Mouse (Mus musculus): ENCODE measurements around the gene Ube2ql1. TPM values are rescaled to one million over a fixed set of nuclear protein-coding genes. Genes with fewer than 3 reads are reported as not detected.

The Ube2ql1 gene
- polyA plus RNA-seq, 1 experiment from 2014 or later: 0.21 TPM

- peak overlapping the region; percentile 57 for H3K4me3 ChIP-seq
- H3K27me3 ChIP-seq (replicated peaks): peaks cover 64% of the 10 kb centered on the region
- H3K27ac ChIP-seq: no peak overlapping the region
- WGBS (ENCODE audit: insufficient replicate concordance): 6% methylated on average over 29 of the region's 29 CpGs
- 0 out of 2 replicates have a peak, but pooled peaks cover 2% of the 10 kb centered on the region for H3K4me1 ChIP-seq
- H3K9me3 ChIP-seq (replicated peaks): no peaks in the 10 kb centered on the region
- ATAC-seq: no peak
- H3K4me2 ChIP-seq: peak overlapping the region; percentile 71
- H3K9ac ChIP-seq: no peak overlapping the region
- H3K36me3 ChIP-seq: no peaks in the 10 kb centered on the region
Observed at GRCm38 (mm10) chr13:69740331-69741285, 919 bp upstream of the Ube2ql1 start.

- WGBS (ENCODE audit: insufficient replicate concordance): 1% methylated on average over 78 of the region's 78 CpGs
- Histone ChIP-seq H3K4me2 (peak overlapping the region; percentile 71), H3K27me3 (replicated peaks) (peaks cover 77% of the 10 kb centered on the region), H3K9me3 (replicated peaks) (no peaks in the 10 kb centered on the region), H3K9ac (peak overlapping the region; percentile 17; the same call in 1 of the 2 replicates), H3K4me1 (0 out of 2 replicates have a peak, but pooled peaks cover 2% of the 10 kb centered on the region), H3K27ac (no peak overlapping the region), H3K4me3 (peak overlapping the region; percentile 57), H3K36me3 (no peaks in the 10 kb centered on the region)
- peak; percentile 51 for ATAC-seq
Observed at GRCm38 (mm10) chr13:69739091-69739758, 464 bp downstream of the Ube2ql1 start.

- Histone ChIP-seq H3K4me1 (0 out of 2 replicates have a peak, but pooled peaks cover 2% of the 10 kb centered on the region), H3K9ac (no peak overlapping the region), H3K36me3 (no peaks in the 10 kb centered on the region), H3K9me3 (replicated peaks) (no peaks in the 10 kb centered on the region), H3K27me3 (replicated peaks) (peaks cover 81% of the 10 kb centered on the region), H3K4me2 (peak overlapping the region; percentile 71), H3K4me3 (peak overlapping the region; percentile 57), H3K27ac (no peak overlapping the region)
- no peak for ATAC-seq
- WGBS (ENCODE audit: insufficient replicate concordance): 1% methylated on average over 40 of the region's 40 CpGs
Observed at GRCm38 (mm10) chr13:69738461-69738971, 1.2 kb downstream of the Ube2ql1 start.

DNA sequence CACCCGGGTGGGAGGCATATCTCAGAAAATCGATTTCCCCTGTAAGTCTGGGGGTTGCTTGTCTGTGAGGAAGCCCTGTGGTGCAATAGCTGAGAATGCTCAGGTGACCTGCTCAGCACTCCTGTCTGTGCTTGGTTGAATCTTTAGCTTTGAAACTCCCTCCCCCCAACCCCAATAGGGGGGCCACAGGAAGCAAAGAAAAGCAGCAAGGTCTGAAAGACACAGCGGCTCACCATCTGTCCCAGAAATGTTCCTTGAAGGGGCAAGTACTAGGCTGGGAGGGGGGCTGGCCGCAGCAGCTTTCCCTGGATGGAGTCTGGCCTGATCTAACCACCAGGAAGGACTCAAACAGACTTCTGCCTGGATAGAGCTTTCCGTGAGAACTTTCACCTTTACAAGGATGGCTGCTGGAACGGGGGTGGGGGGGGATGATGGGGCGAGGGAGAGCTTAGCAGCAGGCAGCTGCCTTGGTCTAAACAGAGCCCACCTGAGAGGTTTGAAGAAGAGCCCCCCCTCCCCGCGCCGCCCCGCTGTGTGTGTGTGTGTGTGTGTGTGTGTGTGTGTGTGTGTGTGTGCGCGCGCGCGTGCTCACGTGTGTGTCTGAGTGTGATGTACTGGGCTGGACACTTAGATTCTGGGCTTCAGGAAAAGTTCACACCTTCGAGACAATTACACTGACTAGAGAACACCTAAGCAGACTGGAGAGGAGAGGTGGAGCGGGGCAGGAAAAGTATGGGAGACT lies 2.1 kb downstream of the Ube2ql1 start:
- no peak for ATAC-seq
- no peaks in the 10 kb centered on the region for H3K36me3 ChIP-seq
- no peak overlapping the region for H3K9ac ChIP-seq
- H3K9me3 ChIP-seq (replicated peaks): no peaks in the 10 kb centered on the region
- no peak overlapping the region for H3K27ac ChIP-seq
- H3K27me3 ChIP-seq (replicated peaks): peaks cover 81% of the 10 kb centered on the region
- H3K4me3 ChIP-seq: peak overlapping the region; percentile 57
- H3K4me2 ChIP-seq: peak overlapping the region; percentile 71
- WGBS (ENCODE audit: insufficient replicate concordance): 17% methylated on average over 18 of the region's 19 CpGs
- 0 out of 2 replicates have a peak, but pooled peaks cover 2% of the 10 kb centered on the region for H3K4me1 ChIP-seq

- H3K27ac ChIP-seq: no peak overlapping the region
- 75% methylated on average over 6 of the region's 6 CpGs for WGBS (ENCODE audit: insufficient replicate concordance)
Observed at GRCm38 (mm10) chr13:69732636-69733035, 7.1 kb downstream of the Ube2ql1 start.

GRCm38 (mm10) chr13:69725376-69725775 lies 14.3 kb downstream of the Ube2ql1 start:
- Histone ChIP-seq H3K4me2 (no peak overlapping the region), H3K4me3 (no peak overlapping the region), H3K4me1 (no peaks in the 10 kb centered on the region), H3K9me3 (replicated peaks) (no peaks in the 10 kb centered on the region), H3K9ac (no peak overlapping the region), H3K27ac (no peak overlapping the region), H3K36me3 (no peaks in the 10 kb centered on the region), H3K27me3 (replicated peaks) (no peaks in the 10 kb centered on the region)
- WGBS (ENCODE audit: insufficient replicate concordance): 72% methylated on average over 3 of the region's 3 CpGs
- ATAC-seq: no peak

More at GRCm38 (mm10) chr13:69732636-69733035, 7.1 kb downstream of the Ube2ql1 start:
- no peak for ATAC-seq
- no peak overlapping the region for H3K4me3 ChIP-seq
- no peaks in the 10 kb centered on the region for H3K36me3 ChIP-seq
- no peaks in the 10 kb centered on the region for H3K9me3 ChIP-seq (replicated peaks)
- no peak overlapping the region for H3K9ac ChIP-seq
- H3K4me2 ChIP-seq: no peak overlapping the region
- H3K4me1 ChIP-seq: no peaks in the 10 kb centered on the region
- H3K27me3 ChIP-seq (replicated peaks): peaks cover 37% of the 10 kb centered on the region

- H3K36me3 ChIP-seq: no peaks in the 10 kb centered on the region
- no peaks in the 10 kb centered on the region for H3K4me1 ChIP-seq
- no peak for ATAC-seq
- no peak overlapping the region for H3K4me3 ChIP-seq
- 19% methylated on average over 6 of the region's 6 CpGs for WGBS (ENCODE audit: insufficient replicate concordance)
- no peak overlapping the region for H3K9ac ChIP-seq
- no peaks in the 10 kb centered on the region for H3K27me3 ChIP-seq (replicated peaks)
- H3K9me3 ChIP-seq (replicated peaks): no peaks in the 10 kb centered on the region
- H3K4me2 ChIP-seq: no peak overlapping the region
- no peak overlapping the region for H3K27ac ChIP-seq
Observed at GRCm38 (mm10) chr13:69721141-69721540, 18.5 kb downstream of the Ube2ql1 start.

DNA sequence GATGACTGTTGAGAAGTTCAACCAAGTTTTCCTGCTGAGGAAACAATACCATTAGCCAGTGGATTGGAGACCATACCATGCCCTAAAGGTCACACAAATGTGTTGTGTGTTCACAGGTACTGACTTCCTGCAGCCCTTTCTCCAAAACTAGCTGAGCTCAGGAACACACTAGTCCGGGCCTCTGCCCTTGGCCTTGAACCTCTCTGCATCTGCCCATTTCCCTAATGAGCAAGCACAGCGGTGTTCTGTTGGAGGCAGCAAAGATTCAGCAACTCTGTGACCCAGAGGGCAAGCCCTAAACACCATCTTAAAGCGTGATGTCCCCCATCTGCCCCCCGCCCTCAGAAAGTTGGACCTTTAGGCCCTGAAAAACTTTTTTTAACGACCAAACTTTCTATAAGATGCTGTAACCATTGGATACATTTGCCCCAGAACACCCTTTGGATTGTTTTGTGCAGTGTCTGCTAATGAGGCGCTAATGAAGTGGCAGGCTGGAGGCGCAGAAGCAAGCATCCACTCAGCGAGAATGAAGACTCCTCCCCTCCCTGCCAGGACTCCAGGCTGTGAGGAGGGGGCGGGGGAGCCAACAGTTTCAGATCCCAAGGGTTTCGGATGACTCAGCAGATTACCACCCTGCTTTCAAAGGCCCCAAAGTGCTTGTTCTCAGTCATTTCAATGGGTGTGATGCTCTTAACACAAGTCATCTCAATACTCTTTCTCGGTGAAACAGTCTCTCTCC lies 21.7 kb downstream of the Ube2ql1 start:
- no peaks in the 10 kb centered on the region for H3K27me3 ChIP-seq (replicated peaks)
- H3K4me3 ChIP-seq: no peak overlapping the region
- H3K4me1 ChIP-seq: no peaks in the 10 kb centered on the region
- WGBS (ENCODE audit: insufficient replicate concordance): 9% methylated on average over 11 of the region's 11 CpGs
- H3K9me3 ChIP-seq (replicated peaks): no peaks in the 10 kb centered on the region
- no peak overlapping the region for H3K9ac ChIP-seq
- H3K27ac ChIP-seq: no peak overlapping the region
- H3K36me3 ChIP-seq: no peaks in the 10 kb centered on the region
- ATAC-seq: no peak
- no peak overlapping the region for H3K4me2 ChIP-seq

- 82% methylated on average over 7 of the region's 7 CpGs for WGBS (ENCODE audit: insufficient replicate concordance)
- no peaks in the 10 kb centered on the region for H3K36me3 ChIP-seq
- no peaks in the 10 kb centered on the region for H3K27me3 ChIP-seq (replicated peaks)
- H3K9ac ChIP-seq: no peak overlapping the region
- no peaks in the 10 kb centered on the region for H3K9me3 ChIP-seq (replicated peaks)
- H3K27ac ChIP-seq: no peak overlapping the region
- H3K4me2 ChIP-seq: no peak overlapping the region
- peaks cover 8% of the 10 kb centered on the region; the same call in 1 of the 2 replicates for H3K4me1 ChIP-seq
- ATAC-seq: no peak
- no peak overlapping the region for H3K4me3 ChIP-seq
Observed at GRCm38 (mm10) chr13:69708236-69708635, 31.5 kb downstream of the Ube2ql1 start.

DNA sequence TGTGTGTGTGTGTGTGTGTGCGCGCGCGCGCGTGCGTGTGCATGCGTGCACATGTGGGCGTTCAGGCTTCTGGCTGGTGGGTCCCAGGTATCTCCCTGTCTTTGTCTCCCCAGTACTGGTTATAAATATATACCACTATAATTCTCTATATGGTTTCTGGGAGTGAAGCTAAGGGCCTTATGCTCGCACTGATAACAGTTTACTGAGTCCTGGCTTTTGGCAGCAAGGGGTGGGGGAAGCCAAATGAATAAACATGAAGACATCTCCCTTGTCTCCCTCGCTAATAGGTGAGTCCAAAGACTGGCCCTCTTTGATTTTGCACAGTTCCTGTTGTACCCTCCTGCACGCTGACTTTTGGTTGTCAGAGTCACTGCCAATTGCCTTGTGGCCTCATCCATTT lies 32.2 kb downstream of the Ube2ql1 start:
- Histone ChIP-seq H3K9ac (no peak overlapping the region), H3K4me1 (peaks cover 8% of the 10 kb centered on the region; the same call in 1 of the 2 replicates), H3K4me2 (no peak overlapping the region), H3K36me3 (no peaks in the 10 kb centered on the region), H3K4me3 (no peak overlapping the region), H3K27ac (no peak overlapping the region), H3K27me3 (replicated peaks) (no peaks in the 10 kb centered on the region), H3K9me3 (replicated peaks) (no peaks in the 10 kb centered on the region)
- 71% methylated on average over 12 of the region's 12 CpGs for WGBS (ENCODE audit: insufficient replicate concordance)
- ATAC-seq: no peak

GRCm38 (mm10) chr13:69706919-69707318 lies 32.8 kb downstream of the Ube2ql1 start:
- no peak overlapping the region for H3K27ac ChIP-seq
- H3K4me3 ChIP-seq: no peak overlapping the region
- H3K4me1 ChIP-seq: peaks cover 8% of the 10 kb centered on the region; the same call in 1 of the 2 replicates
- H3K4me2 ChIP-seq: no peak overlapping the region
- no peak for ATAC-seq
- H3K27me3 ChIP-seq (replicated peaks): no peaks in the 10 kb centered on the region
- 17% methylated on average over 2 of the region's 2 CpGs for WGBS (ENCODE audit: insufficient replicate concordance)
- H3K9ac ChIP-seq: no peak overlapping the region
- no peaks in the 10 kb centered on the region for H3K36me3 ChIP-seq
- no peaks in the 10 kb centered on the region for H3K9me3 ChIP-seq (replicated peaks)

Measured in liver, embryonic 12.5 days (tissue).